Mouse (Mus musculus) liver, embryonic 12.5 days (tissue): ENCODE data around the gene Ezr. TPM values are rescaled to one million over a fixed set of nuclear protein-coding genes. Genes with fewer than 3 reads are reported as not detected.
"Not testable (repeated sequence)": the region's sequence is repeated elsewhere in the genome, so short reads cannot be mapped to it uniquely, and the experiment has no call there.

Experiments
- ATAC-seq: fragments of 200-750 bp; cut with Nextera tagmentation; 2 replicates; pipeline ENCODE4 v1.8.0; 2017; ENCODE audit warnings: moderate number of reproducible peaks, mild to moderate bottlenecking, moderate library complexity
- H3K27ac ChIP-seq: fragments of 300-500 bp; sonication (generic); 2 replicates; pipeline ENCODE4 v1.5.1; 2016; ENCODE audit warnings: mild to moderate bottlenecking
- H3K27me3 ChIP-seq: fragments of 300-500 bp; sonication (generic); replicated peaks from 2 replicates; pipeline ENCODE4 v1.6.1; 2016; ENCODE audit warnings: mild to moderate bottlenecking, moderate library complexity
- H3K36me3 ChIP-seq: fragments of 300-500 bp; sonication (generic); 2 replicates; pipeline ENCODE4 v1.6.1; 2016; ENCODE audit warnings: mild to moderate bottlenecking, moderate library complexity
- H3K4me1 ChIP-seq: fragments of 300-500 bp; sonication (generic); 2 replicates; pipeline ENCODE4 v1.6.1; 2016
- H3K4me2 ChIP-seq: fragments of 300-500 bp; sonication (generic); 2 replicates; pipeline ENCODE4 v1.6.1; 2016; ENCODE audit warnings: mild to moderate bottlenecking, moderate library complexity
- H3K4me3 ChIP-seq: fragments of 300-500 bp; sonication (generic); 2 replicates; pipeline ENCODE4 v1.5.1; 2016; ENCODE audit warnings: mild to moderate bottlenecking, moderate library complexity
- H3K9ac ChIP-seq: fragments of 300-500 bp; sonication (generic); 2 replicates; pipeline ENCODE4 v1.6.1; 2016; ENCODE audit warnings: mild to moderate bottlenecking, moderate library complexity
- H3K9me3 ChIP-seq: fragments of 300-500 bp; sonication (generic); replicated peaks from 2 replicates; pipeline ENCODE4 v1.6.1; 2016; ENCODE audit warnings: mild to moderate bottlenecking, moderate library complexity
- WGBS: fragments of 180-500 bp; shearing (Covaris S2); methylation state at CpG from one replicate; pipeline ENCODE4 v1.1.7; 2016; ENCODE audit not compliant: insufficient replicate concordance; 5-methylcytosine and 5-hydroxymethylcytosine counted together
- polyA plus RNA-seq: library from polyadenylated mRNA; unstranded; fragments of >200 nt; fragmentation: Nextera tagmentation; extraction: Ambion mirVana; gene quantifications from 2 replicates; pipeline ENCODE4 v1.2.1, GENCODE M21; 2016

Gene Ezr
- polyA plus RNA-seq, 1 experiment from 2014 or later = 67.9 TPM

- H3K4me2 ChIP-seq, H3K27ac ChIP-seq, ATAC-seq, H3K9me3 ChIP-seq, H3K36me3 ChIP-seq, H3K27me3 ChIP-seq, H3K4me3 ChIP-seq, H3K4me1 ChIP-seq, H3K9ac ChIP-seq: not testable (repeated sequence)
- 4% methylated on average over 2 of the region's 2 CpGs for WGBS
These were observed 91.0 kb downstream of the Ezr start for GRCm38 (mm10) chr17:6691596-6691995.

GRCm38 (mm10) chr17:6689344-6689743 lies 93.2 kb downstream of the Ezr start:
- not testable (repeated sequence) for H3K9ac ChIP-seq, H3K27ac ChIP-seq, H3K4me2 ChIP-seq, H3K4me3 ChIP-seq, H3K36me3 ChIP-seq, H3K9me3 ChIP-seq, H3K4me1 ChIP-seq, H3K27me3 ChIP-seq, ATAC-seq
- 92% methylated on average over 2 of the region's 4 CpGs for WGBS

Other genes starting within 250 kb of the Ezr start
- gene Dynlt1c, start 181.1 kb downstream of the Ezr start, polyA plus RNA-seq = 8.1 and 10.1 TPM in 2 replicates
- 103 and 105 TPM in 2 replicates for gene Dynlt1f, start 126.9 kb downstream of the Ezr start, polyA plus RNA-seq
- not detected in 2 replicates for gene Sytl3, start 123.7 kb downstream of the Ezr start, polyA plus RNA-seq
- 16.2 and 18.0 TPM in 2 replicates for gene Rsph3b, start 165.9 kb upstream of the Ezr start, polyA plus RNA-seq
- 21.7 and 25.2 TPM in 2 replicates for gene Tagap1, start 178.4 kb upstream of the Ezr start, polyA plus RNA-seq
- 107 TPM in 2 replicates for gene Rnaset2b, start 187.8 kb upstream of the Ezr start, polyA plus RNA-seq
- 0.11 TPM in 1 of 2 replicates, not detected in the other for gene Gm49721, start 196.1 kb upstream of the Ezr start, polyA plus RNA-seq
- gene Gm1604a, start 242.8 kb upstream of the Ezr start, polyA plus RNA-seq = not detected in 2 replicates